Mouse (Mus musculus) G1E (cell line): ENCODE data around the gene Gnb5.

Experiments used
- CTCF ChIP-seq: IDR thresholded peaks from 2 replicates; pipeline ENCODE4 v1.5.1; 2012; ENCODE audit warnings: low read depth, low read length, inconsistent platforms, mixed read lengths
- GATA1 ChIP-seq: IDR thresholded peaks from 2 replicates; pipeline ENCODE4 v1.6.1; 2012; ENCODE audit warnings: borderline replicate concordance, low read length, inconsistent platforms, mixed read lengths
- GATA2 ChIP-seq: IDR thresholded peaks from 2 replicates; pipeline ENCODE4 v1.6.1; 2012; ENCODE audit warnings: low read depth, low read length, inconsistent platforms, borderline replicate concordance
- POLR2AphosphoS5 ChIP-seq: IDR thresholded peaks from 2 replicates; pipeline ENCODE4 v1.6.1; 2012; ENCODE audit warnings: low read depth, low read length, inconsistent platforms; ENCODE audit not compliant: insufficient replicate concordance

DNA sequence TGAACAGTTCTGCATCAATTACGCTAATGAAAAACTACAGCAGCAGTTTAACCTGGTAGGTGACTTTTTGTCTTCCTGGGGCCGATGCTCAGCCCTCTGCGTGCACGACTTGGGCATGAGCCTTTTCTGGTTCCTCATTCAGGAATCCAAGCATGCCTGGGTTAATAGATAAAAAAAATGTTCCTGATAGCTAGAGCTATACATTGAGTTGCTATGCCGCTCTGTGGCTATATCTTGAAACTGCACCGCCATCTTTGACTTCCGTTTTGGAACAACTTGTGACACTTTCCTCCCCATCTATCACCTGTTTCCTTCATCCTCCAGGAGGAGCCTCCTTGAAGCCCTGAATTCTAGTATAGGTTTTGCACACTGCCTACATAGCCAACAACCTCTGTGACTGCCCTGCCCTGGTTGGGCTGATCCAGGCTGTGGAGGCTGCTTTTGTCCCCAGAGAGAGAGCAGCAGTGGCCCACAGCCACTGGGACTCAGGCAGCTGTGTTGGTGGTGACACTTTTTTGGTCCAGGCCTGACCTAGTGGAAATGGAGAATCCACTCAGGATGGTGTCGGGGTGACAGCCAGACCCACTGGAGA, 43.8 kb upstream of the Gnb5 start:
- TF ChIP-seq CTCF (no peak), GATA1 (no peak), GATA2 (no peak), POLR2AphosphoS5 (no peak)
